Mouse (Mus musculus): ENCODE measurements around the gene Eml4. TPM values are rescaled to one million over a fixed set of nuclear protein-coding genes. Genes with fewer than 3 reads are reported as not detected.

Gene Eml4
- total RNA-seq, 2 experiments from 2014 or later: 10.3 to 22.6 TPM

DNA sequence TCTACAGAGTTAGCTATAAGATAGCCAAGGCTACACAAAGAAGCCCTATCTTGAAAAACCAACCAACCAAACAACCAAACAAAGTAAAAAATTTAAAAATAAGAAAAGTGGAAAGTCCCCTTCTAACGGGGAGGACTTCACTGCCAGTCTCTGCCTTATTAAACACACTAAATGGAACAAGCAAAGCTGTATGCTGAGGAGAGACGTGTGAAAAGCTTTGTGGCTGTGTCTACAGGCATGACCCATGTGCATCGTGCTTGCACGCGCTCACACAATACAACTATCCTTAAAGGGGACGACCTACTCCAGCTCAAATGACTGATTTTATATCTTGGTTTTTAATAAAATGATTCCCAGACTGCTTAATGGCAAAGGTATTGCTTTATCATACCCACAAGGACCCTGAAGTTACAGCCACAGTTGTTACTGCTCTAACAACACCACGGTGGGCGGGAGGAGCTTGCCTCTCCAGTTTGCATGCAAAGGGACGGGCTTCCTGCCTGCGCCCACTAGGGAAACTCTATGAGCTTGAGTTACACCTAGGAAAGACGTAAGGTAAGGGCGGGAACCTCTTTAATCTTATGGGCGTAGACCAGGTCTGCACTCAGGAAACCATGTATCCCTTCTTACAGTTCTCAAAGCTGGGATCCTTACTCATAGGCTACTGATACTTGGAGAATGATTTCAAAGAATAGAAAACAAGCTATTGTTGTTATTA, 11.2 kb upstream of the Eml4 start:
- no peak for ATAC-seq (replicated peaks; ENCODE audit: low FRiP score, low TSS enrichment, poor library complexity, severe bottlenecking)

- ATAC-seq (replicated peaks; ENCODE audit: low FRiP score, low TSS enrichment, poor library complexity, severe bottlenecking): no peak
These were observed 9.7 kb upstream of the Eml4 start for GRCm38 (mm10) chr17:83340895-83341524.

- no peak for ATAC-seq (replicated peaks; ENCODE audit: low FRiP score, low TSS enrichment, poor library complexity, severe bottlenecking)
These were observed 6.5 kb upstream of the Eml4 start for GRCm38 (mm10) chr17:83344226-83344625.

DNA sequence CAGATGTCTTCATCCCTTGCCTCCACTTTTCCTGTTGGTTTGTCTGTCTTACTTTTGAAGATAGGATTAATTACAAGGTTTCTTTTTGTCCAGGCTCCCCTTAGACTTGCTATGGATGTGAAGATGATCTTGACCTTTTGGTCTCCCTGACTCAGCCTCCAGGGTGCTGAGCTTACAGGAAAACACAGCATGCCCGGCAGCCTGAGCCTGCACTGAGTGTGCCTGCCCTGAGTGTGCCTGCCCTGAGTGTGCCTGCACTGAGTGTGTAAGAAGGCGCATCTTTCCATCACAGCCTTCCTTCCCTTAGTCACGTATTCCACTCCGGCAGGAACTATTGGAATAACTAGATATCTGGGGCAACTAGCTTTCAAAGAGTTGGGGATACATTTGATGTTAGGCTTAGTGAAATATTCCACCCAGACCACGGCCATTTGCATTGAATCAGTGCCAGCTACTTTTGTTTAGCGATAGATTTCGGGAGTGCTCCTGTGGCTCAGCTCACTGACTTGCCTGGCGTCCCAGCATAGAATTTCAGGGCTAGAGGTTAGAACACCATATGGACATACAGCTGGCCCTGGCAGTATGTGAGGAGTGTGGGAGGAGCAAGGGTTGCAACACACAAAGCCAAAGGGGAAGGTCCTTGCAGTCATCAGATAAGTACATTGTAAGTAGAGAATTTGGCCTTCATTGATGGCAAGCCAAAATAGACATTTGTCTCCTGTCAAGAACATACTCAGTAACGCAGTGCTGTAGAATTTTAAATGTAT, 2.5 kb upstream of the Eml4 start:
- no peak for ATAC-seq (replicated peaks; ENCODE audit: low FRiP score, low TSS enrichment, poor library complexity, severe bottlenecking)

GRCm38 (mm10) chr17:83351119-83351531, 394 bp downstream of the Eml4 start:
- no peak for ATAC-seq (replicated peaks; ENCODE audit: low FRiP score, low TSS enrichment, poor library complexity, severe bottlenecking)

DNA sequence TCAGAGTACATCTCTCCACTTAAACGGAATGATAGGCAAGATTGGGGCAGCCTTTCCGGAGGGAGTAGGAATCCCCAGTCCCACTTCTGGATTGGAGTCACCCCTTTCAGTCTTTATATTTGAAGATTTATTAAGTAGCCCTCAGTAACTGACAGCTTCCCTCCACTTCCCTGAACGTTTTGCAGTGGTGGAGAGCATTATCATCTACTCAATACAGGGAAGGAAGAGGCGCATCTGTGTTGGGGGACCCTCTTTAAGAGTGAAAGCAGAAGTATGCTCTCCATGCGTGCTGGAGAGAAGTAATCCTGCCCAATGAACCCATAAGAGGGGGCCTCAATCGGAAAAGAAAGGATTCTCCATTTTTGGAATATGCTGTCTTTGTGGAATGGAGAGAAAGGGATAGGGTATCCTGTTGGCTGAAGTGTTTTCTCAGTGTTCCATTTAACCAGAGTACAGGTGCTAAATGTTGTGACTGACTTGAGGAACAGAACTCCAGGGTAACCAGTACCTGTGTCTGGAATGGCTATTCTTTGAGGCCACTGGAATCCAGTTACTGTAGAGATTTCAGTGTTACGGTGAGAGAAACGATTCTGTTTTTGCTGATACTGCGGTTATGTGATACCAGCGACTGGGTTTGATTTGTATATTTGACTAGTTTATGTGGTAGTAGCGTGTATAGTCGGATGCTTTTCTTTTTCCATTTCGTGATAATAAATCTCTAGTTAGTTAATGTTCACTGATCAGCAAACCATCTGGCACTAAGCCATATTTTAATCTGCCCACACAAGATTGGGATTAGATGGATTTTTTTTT, 1.1 kb downstream of the Eml4 start:
- ATAC-seq (replicated peaks; ENCODE audit: low FRiP score, low TSS enrichment, poor library complexity, severe bottlenecking): no peak

DNA sequence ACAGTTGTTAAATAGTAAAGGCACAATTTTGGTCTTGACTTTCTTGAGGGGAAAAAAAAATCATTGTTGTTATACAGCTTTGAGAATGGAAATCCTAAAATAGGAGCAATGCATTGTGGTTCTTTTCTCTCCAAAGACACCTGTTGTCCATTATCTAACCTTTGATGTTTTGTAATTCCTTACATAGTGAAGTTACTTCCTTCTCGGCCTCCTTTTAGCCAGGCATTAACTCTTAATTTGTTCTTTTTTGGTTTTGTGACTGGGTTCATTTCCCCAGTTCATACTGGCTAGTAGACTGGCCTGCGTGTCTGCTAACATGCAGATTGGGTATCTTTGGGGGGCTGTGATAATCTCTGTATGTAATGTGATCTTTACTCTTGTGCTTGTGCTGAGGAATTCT, 1.7 kb downstream of the Eml4 start:
- ATAC-seq (replicated peaks; ENCODE audit: low FRiP score, low TSS enrichment, poor library complexity, severe bottlenecking): no peak

- no peak for ATAC-seq (replicated peaks; ENCODE audit: low FRiP score, low TSS enrichment, poor library complexity, severe bottlenecking)
These were observed 2.3 kb downstream of the Eml4 start for GRCm38 (mm10) chr17:83353011-83353410.

GRCm38 (mm10) chr17:83353460-83353859, 2.7 kb downstream of the Eml4 start:
- no peak for ATAC-seq (replicated peaks; ENCODE audit: low FRiP score, low TSS enrichment, poor library complexity, severe bottlenecking)

DNA sequence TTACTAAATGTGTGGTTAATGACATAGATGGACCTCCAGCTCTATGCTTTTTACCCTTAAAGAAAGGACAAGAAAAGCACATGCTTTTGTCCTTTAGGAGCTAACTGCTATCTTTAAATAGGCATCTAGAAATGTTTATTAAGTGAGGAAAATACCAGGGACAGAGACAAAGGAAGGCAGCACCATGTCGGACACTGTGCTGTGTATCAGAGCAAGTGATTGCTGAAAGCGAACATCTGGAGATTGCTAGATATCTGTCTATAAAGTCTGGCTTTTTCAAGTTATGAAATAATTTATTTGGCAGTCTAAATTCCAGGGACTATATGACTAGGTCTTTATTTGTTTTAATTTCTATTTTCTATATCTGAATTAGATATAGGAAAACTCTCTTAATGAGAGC, 4.8 kb downstream of the Eml4 start:
- no peak for ATAC-seq (replicated peaks; ENCODE audit: low FRiP score, low TSS enrichment, poor library complexity, severe bottlenecking)

GRCm38 (mm10) chr17:83359934-83360333, 9.2 kb downstream of the Eml4 start:
- no peak for ATAC-seq (replicated peaks; ENCODE audit: low FRiP score, low TSS enrichment, poor library complexity, severe bottlenecking)

DNA sequence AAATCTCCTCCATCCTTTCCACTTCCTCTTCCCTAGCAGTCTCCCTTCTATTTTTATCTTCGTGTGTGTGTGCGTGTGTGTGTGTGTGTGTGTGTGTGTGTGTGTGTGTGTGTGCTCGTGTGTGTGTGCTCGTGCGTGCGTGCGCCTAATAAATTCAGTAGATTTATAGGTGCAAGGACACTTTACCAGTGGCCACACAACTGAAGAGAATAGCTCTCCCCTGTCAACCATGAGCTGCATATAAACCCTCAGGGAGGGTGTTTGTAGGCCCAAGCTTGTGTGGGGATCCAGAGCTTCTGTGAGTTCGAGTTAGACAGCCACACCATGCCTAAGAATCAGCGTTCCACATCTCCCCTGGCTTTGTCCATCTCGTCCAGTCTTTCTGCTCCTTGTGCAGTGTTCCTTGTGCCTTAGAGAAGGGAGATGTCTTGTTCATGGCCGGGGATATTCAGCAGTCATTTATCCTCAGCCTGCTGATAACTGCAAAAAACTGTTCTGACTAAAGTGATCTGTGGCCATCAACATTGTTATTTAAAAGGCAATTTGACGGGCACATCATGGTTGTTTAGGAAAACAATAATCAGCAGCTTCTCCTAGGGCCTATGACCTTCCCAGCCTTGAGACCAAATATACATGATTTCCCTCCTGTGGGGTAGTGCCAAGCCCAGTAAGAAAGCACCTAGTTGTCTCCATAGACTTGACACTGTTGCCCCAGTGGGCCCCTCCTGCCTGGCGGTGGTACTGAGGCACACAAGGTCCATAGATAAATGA, 10.2 kb downstream of the Eml4 start:
- ATAC-seq (replicated peaks; ENCODE audit: low FRiP score, low TSS enrichment, poor library complexity, severe bottlenecking): no peak

DNA sequence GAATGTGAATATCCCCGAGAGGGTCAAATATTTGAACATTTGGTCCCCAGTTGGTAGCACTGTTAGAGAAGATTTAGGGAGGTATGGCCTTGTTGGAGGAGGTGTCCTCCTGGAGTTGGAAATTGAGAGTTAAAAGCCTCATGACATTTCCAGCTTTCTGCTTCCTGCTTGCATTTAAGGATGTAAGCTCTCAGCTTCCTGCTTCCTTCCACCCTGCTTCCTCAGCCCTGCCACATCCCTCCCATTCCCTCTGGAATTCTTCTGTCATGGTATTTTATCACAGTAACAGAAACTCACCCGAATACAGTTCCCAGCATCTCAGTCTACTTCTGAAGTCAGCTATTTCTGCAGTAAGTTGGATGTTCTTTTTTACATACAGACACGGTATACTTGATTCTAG, 12.3 kb downstream of the Eml4 start:
- ATAC-seq (replicated peaks; ENCODE audit: low FRiP score, low TSS enrichment, poor library complexity, severe bottlenecking): no peak

DNA sequence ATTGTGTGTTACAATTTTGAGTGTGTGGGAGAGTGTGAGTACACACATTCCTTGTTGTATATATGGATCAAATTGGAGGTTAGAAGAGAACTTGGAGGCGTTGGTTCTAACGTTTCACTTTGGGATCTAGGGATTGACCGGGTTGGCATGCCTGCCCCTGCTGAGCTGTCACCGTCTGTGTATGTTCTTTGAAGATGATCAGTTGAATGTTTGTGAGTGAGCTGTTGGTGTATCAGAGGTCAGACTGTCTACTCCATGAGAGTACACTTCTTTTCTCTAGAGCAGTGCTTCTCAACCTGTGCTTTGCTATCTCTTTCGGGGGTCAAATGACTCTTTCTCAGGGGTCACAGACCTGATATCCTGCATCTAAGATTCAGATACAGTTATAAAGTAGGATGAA, 13.6 kb downstream of the Eml4 start:
- no peak for ATAC-seq (replicated peaks; ENCODE audit: low FRiP score, low TSS enrichment, poor library complexity, severe bottlenecking)

DNA sequence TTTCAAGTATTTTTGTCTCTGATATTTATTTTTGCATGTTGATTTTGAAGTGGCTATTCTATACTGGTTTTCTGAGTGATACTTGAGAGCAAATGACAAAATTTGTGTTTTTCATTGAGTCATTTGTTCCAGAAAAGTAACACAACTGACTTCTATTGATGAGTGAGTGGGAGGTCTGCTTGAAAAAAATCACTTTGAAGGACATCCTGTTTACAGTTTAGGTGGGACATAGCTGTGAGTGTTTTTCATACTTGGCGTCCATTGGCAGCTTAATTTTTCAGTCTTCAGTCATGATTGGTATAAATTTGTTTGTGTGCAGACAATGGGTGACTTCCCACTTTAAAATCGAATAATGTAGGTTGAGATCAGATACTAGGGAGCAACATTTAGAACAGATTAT, 14.4 kb downstream of the Eml4 start:
- no peak for ATAC-seq (replicated peaks; ENCODE audit: low FRiP score, low TSS enrichment, poor library complexity, severe bottlenecking)

- ATAC-seq (replicated peaks; ENCODE audit: low FRiP score, low TSS enrichment, poor library complexity, severe bottlenecking): no peak
These were observed 15.1 kb downstream of the Eml4 start for GRCm38 (mm10) chr17:83365614-83366355.

- ATAC-seq (replicated peaks; ENCODE audit: low FRiP score, low TSS enrichment, poor library complexity, severe bottlenecking): no peak
These were observed 16.7 kb downstream of the Eml4 start for GRCm38 (mm10) chr17:83367387-83367786.

- ATAC-seq (replicated peaks; ENCODE audit: low FRiP score, low TSS enrichment, poor library complexity, severe bottlenecking): no peak
These were observed 23.4 kb downstream of the Eml4 start for GRCm38 (mm10) chr17:83374123-83374522.
